Mouse (Mus musculus) urinary bladder, adult 18-20 months (tissue): ENCODE measurements at regions not wholly inside any gene's neighbourhood (a gene's known extent, or its start where the extent isn't known, plus 50 kb on each side); places are given as distances from the start of the nearest gene placed in this dataset.

ENCODE experiments used
- DNase-seq, 2 experiments: peaks; one replicate each; pipeline ENCODE4 v3.0.0; 2022; ENCODE audit warnings: low spot score in 2 of 2, mixed read lengths in 2 of 2

GRCm38 (mm10) chr10:7267903-7268302 lies 55.9 kb upstream of the Cnksr3 start:
- no peak for DNase-seq

- DNase-seq = no peak
Measured at GRCm38 (mm10) chr10:7267106-7267505, 55.1 kb upstream of the Cnksr3 start.

- no peak for DNase-seq
Measured at GRCm38 (mm10) chr10:7265412-7265811, 53.4 kb upstream of the Cnksr3 start.

GRCm38 (mm10) chr10:7264721-7265120 lies 52.7 kb upstream of the Cnksr3 start:
- DNase-seq = no peak
